Mouse (Mus musculus): ENCODE measurements at regions not wholly inside any gene's neighbourhood (a gene's known extent, or its start where the extent isn't known, plus 50 kb on each side); places are given as distances from the start of the nearest gene placed in this dataset.

GRCm38 (mm10) chr7:111249606-111250005 lies 166.8 kb upstream of the Eif4g2 start:
- H3K27ac ChIP-seq (ENCODE audit: insufficient read depth, low read depth, low read length): no peak overlapping the region

GRCm38 (mm10) chr7:111245488-111245887 lies 162.7 kb upstream of the Eif4g2 start:
- H3K27ac ChIP-seq (ENCODE audit: insufficient read depth, low read depth, low read length): no peak overlapping the region
- no peak for TF ChIP-seq CTCF (IDR thresholded peaks at IDR 0.05; ENCODE audit: low read depth, low read length)
- no peak for TF ChIP-seq POLR2A (IDR thresholded peaks at IDR 0.05; ENCODE audit: borderline replicate concordance, low read depth, low read length)
- peaks cover 10% of the 10 kb centered on the region for H3K4me1 ChIP-seq (ENCODE audit: control insufficient read depth, insufficient read depth, low read length)
- no peak overlapping the region for H3K4me3 ChIP-seq (ENCODE audit: insufficient read depth, low read length)

More at GRCm38 (mm10) chr7:111249606-111250005, 166.8 kb upstream of the Eif4g2 start:
- Histone ChIP-seq H3K4me1 (ENCODE audit: control insufficient read depth, insufficient read depth, low read length) (peaks cover 8% of the 10 kb centered on the region), H3K4me3 (ENCODE audit: insufficient read depth, low read length) (no peak overlapping the region)
- TF ChIP-seq CTCF (IDR thresholded peaks at IDR 0.05; ENCODE audit: low read depth, low read length) (peak; percentile 82; the same call in 1 of the 2 replicates), POLR2A (IDR thresholded peaks at IDR 0.05; ENCODE audit: borderline replicate concordance, low read depth, low read length) (no peak)

- Histone ChIP-seq H3K4me1 (ENCODE audit: control insufficient read depth, insufficient read depth, low read length) (peaks cover 10% of the 10 kb centered on the region), H3K27ac (ENCODE audit: insufficient read depth, low read depth, low read length) (no peak overlapping the region), H3K4me3 (ENCODE audit: insufficient read depth, low read length) (no peak overlapping the region)
- TF ChIP-seq POLR2A (IDR thresholded peaks at IDR 0.05; ENCODE audit: borderline replicate concordance, low read depth, low read length) (no peak), CTCF (IDR thresholded peaks at IDR 0.05; ENCODE audit: low read depth, low read length) (no peak)
Observed at GRCm38 (mm10) chr7:111245067-111245466, 162.2 kb upstream of the Eif4g2 start.

GRCm38 (mm10) chr7:111243831-111244230 lies 161.0 kb upstream of the Eif4g2 start:
- Histone ChIP-seq H3K4me1 (ENCODE audit: control insufficient read depth, insufficient read depth, low read length) (peaks cover 10% of the 10 kb centered on the region), H3K4me3 (ENCODE audit: insufficient read depth, low read length) (no peak overlapping the region), H3K27ac (ENCODE audit: insufficient read depth, low read depth, low read length) (no peak overlapping the region)
- TF ChIP-seq CTCF (IDR thresholded peaks at IDR 0.05; ENCODE audit: low read depth, low read length) (no peak), POLR2A (IDR thresholded peaks at IDR 0.05; ENCODE audit: borderline replicate concordance, low read depth, low read length) (no peak)

GRCm38 (mm10) chr7:111242646-111243045 lies 159.8 kb upstream of the Eif4g2 start:
- Histone ChIP-seq H3K27ac (ENCODE audit: insufficient read depth, low read depth, low read length) (no peak overlapping the region), H3K4me3 (ENCODE audit: insufficient read depth, low read length) (no peak overlapping the region), H3K4me1 (ENCODE audit: control insufficient read depth, insufficient read depth, low read length) (peaks cover 13% of the 10 kb centered on the region)
- no peak for TF ChIP-seq CTCF (IDR thresholded peaks at IDR 0.05; ENCODE audit: low read depth, low read length)
- no peak for TF ChIP-seq POLR2A (IDR thresholded peaks at IDR 0.05; ENCODE audit: borderline replicate concordance, low read depth, low read length)

- peaks cover 13% of the 10 kb centered on the region for H3K4me1 ChIP-seq (ENCODE audit: control insufficient read depth, insufficient read depth, low read length)
- TF ChIP-seq POLR2A (IDR thresholded peaks at IDR 0.05; ENCODE audit: borderline replicate concordance, low read depth, low read length) (no peak), CTCF (IDR thresholded peaks at IDR 0.05; ENCODE audit: low read depth, low read length) (no peak)
- no peak overlapping the region for H3K27ac ChIP-seq (ENCODE audit: insufficient read depth, low read depth, low read length)
- no peak overlapping the region for H3K4me3 ChIP-seq (ENCODE audit: insufficient read depth, low read length)
Observed at GRCm38 (mm10) chr7:111241538-111241937, 158.7 kb upstream of the Eif4g2 start.

GRCm38 (mm10) chr7:111240234-111240826 lies 157.5 kb upstream of the Eif4g2 start:
- H3K27ac ChIP-seq (ENCODE audit: insufficient read depth, low read depth, low read length): no peak overlapping the region
- TF ChIP-seq POLR2A (IDR thresholded peaks at IDR 0.05; ENCODE audit: borderline replicate concordance, low read depth, low read length) (no peak), CTCF (IDR thresholded peaks at IDR 0.05; ENCODE audit: low read depth, low read length) (no peak)
- H3K4me1 ChIP-seq (ENCODE audit: control insufficient read depth, insufficient read depth, low read length): peaks cover 10% of the 10 kb centered on the region
- H3K4me3 ChIP-seq (ENCODE audit: insufficient read depth, low read length): no peak overlapping the region

- no peak overlapping the region for H3K4me3 ChIP-seq (ENCODE audit: insufficient read depth, low read length)
- H3K27ac ChIP-seq (ENCODE audit: insufficient read depth, low read depth, low read length): no peak overlapping the region
- no peak for TF ChIP-seq POLR2A (IDR thresholded peaks at IDR 0.05; ENCODE audit: borderline replicate concordance, low read depth, low read length)
- no peak for TF ChIP-seq CTCF (IDR thresholded peaks at IDR 0.05; ENCODE audit: low read depth, low read length)
- peaks cover 3% of the 10 kb centered on the region for H3K4me1 ChIP-seq (ENCODE audit: control insufficient read depth, insufficient read depth, low read length)
Observed at GRCm38 (mm10) chr7:111237819-111238218, 155.0 kb upstream of the Eif4g2 start.

GRCm38 (mm10) chr7:111230630-111231029 lies 147.8 kb upstream of the Eif4g2 start:
- Histone ChIP-seq H3K4me3 (ENCODE audit: insufficient read depth, low read length) (no peak overlapping the region), H3K27ac (ENCODE audit: insufficient read depth, low read depth, low read length) (no peak overlapping the region), H3K4me1 (ENCODE audit: control insufficient read depth, insufficient read depth, low read length) (peaks cover 23% of the 10 kb centered on the region)
- no peak for TF ChIP-seq POLR2A (IDR thresholded peaks at IDR 0.05; ENCODE audit: borderline replicate concordance, low read depth, low read length)
- TF ChIP-seq CTCF (IDR thresholded peaks at IDR 0.05; ENCODE audit: low read depth, low read length): no peak

- TF ChIP-seq POLR2A (IDR thresholded peaks at IDR 0.05; ENCODE audit: borderline replicate concordance, low read depth, low read length) (no peak), CTCF (IDR thresholded peaks at IDR 0.05; ENCODE audit: low read depth, low read length) (no peak)
- Histone ChIP-seq H3K4me3 (ENCODE audit: insufficient read depth, low read length) (no peak overlapping the region), H3K4me1 (ENCODE audit: control insufficient read depth, insufficient read depth, low read length) (peaks cover 25% of the 10 kb centered on the region), H3K27ac (ENCODE audit: insufficient read depth, low read depth, low read length) (peak overlapping the region; percentile 42)
Observed at GRCm38 (mm10) chr7:111227082-111227481, 144.3 kb upstream of the Eif4g2 start.
